Mouse (Mus musculus): Measurements from ENCODE around the gene Hmga1b. TPM values are rescaled to one million over a fixed set of nuclear protein-coding genes. Genes with fewer than 3 reads are reported as not detected.

The Hmga1b gene
- polyA plus RNA-seq, 1 experiment, result 3.1 TPM

DNA sequence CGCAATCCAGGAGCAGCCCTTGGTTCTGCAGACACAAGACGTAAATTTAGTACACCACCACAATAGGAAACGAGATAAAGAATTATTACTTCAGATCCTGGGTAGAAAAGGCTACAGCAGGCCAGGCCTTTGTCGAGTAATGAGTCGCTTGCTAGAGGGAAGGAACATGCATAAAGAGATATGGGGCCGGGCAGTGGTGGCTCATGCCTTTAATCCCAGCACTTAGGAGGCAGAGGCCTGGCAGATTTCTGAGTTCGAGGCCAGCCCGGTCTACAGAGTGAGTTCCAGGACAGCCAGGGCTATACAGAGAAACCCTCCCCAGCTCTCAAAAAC, 34.0 kb downstream of the Hmga1b start:
- H3K4me3 ChIP-seq (replicated peaks; ENCODE audit: insufficient read depth, low read depth, low read length), result peak overlapping the region; percentile 49
- TF ChIP-seq POLR2A (IDR thresholded peaks at IDR 0.05; ENCODE audit: borderline replicate concordance, insufficient read depth, low read length) (no peak), CTCF (IDR thresholded peaks at IDR 0.05; ENCODE audit: borderline replicate concordance, insufficient read depth, low read depth, low read length) (no peak)
- DNase-seq, result no peak
- no peaks in the 10 kb centered on the region for H3K27me3 ChIP-seq (ENCODE audit: control insufficient read depth, insufficient read depth, low read length)
- peak overlapping the region; percentile 61; the same call in 1 of the 2 replicates for H3K27ac ChIP-seq (ENCODE audit: insufficient read depth, low read length)
- peaks cover 3% of the 10 kb centered on the region; the same call in 1 of the 2 replicates for H3K4me1 ChIP-seq (ENCODE audit: control insufficient read depth, insufficient read depth, low read length)
- 23% methylated on average over 8 of the region's 8 CpGs for WGBS

DNA sequence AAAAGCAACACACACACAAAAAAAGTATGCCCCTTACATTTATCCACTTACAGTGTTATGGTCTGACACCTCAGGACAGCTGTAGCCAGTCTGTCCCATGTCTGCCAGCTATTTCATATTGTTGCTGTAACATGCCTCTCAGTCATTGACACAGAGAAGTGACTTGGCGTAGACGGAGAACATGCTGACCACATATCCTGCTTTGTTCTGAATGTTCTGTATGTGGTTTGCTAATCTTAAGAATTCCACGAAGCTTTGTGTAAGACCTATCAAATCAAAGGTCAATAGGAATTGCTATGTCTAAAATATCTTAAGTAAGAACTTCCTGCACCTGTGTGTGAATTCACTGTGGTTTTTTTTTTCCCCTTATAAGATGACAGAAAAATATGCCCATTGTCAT, 35.6 kb downstream of the Hmga1b start:
- TF ChIP-seq POLR2A (IDR thresholded peaks at IDR 0.05; ENCODE audit: borderline replicate concordance, insufficient read depth, low read length), result no peak
- no peak for TF ChIP-seq CTCF (IDR thresholded peaks at IDR 0.05; ENCODE audit: borderline replicate concordance, insufficient read depth, low read depth, low read length)
- Histone ChIP-seq H3K4me3 (replicated peaks; ENCODE audit: insufficient read depth, low read depth, low read length) (no peak overlapping the region), H3K27me3 (ENCODE audit: control insufficient read depth, insufficient read depth, low read length) (no peaks in the 10 kb centered on the region), H3K27ac (ENCODE audit: insufficient read depth, low read length) (no peak overlapping the region), H3K4me1 (ENCODE audit: control insufficient read depth, insufficient read depth, low read length) (peaks cover 3% of the 10 kb centered on the region; the same call in 1 of the 2 replicates)
- WGBS, result 86% methylated on average over 3 of the region's 3 CpGs
- DNase-seq, result no peak

DNA sequence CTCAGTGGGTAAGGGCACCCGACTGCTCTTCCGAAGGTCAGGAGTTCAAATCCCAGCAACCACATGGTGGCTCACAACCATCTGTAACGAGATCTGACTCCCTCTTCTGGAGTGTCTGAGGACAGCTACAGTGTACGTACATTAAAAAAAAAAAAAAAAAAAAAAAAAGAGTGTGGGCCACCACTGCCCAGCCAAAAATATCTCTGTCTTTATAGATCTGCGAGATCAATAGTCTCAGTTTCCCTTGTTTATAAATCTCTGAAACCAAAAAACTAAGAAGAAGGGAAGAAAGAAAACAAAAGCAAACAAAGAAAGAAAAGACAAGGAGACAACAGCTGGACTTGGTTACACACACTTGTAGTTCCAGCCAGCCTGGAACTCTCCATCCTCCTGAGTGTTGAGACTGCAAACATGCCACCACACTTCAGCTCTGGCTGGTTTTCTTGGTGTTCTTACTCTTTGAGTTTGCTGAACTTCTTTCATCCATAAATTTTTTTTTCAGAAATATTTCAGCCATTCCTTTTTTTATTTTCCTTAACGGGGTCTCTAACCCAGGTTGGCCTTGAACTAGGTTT, 36.8 kb downstream of the Hmga1b start:
- H3K4me3 ChIP-seq (replicated peaks; ENCODE audit: insufficient read depth, low read depth, low read length), result no peak overlapping the region
- H3K27ac ChIP-seq (ENCODE audit: insufficient read depth, low read length), result no peak overlapping the region
- no peak for DNase-seq
- peaks cover 3% of the 10 kb centered on the region; the same call in 1 of the 2 replicates for H3K4me1 ChIP-seq (ENCODE audit: control insufficient read depth, insufficient read depth, low read length)
- H3K27me3 ChIP-seq (ENCODE audit: control insufficient read depth, insufficient read depth, low read length), result no peaks in the 10 kb centered on the region
- WGBS, result 61% methylated on average over 6 of the region's 6 CpGs
- TF ChIP-seq CTCF (IDR thresholded peaks at IDR 0.05; ENCODE audit: borderline replicate concordance, insufficient read depth, low read depth, low read length) (no peak), POLR2A (IDR thresholded peaks at IDR 0.05; ENCODE audit: borderline replicate concordance, insufficient read depth, low read length) (no peak)

DNA sequence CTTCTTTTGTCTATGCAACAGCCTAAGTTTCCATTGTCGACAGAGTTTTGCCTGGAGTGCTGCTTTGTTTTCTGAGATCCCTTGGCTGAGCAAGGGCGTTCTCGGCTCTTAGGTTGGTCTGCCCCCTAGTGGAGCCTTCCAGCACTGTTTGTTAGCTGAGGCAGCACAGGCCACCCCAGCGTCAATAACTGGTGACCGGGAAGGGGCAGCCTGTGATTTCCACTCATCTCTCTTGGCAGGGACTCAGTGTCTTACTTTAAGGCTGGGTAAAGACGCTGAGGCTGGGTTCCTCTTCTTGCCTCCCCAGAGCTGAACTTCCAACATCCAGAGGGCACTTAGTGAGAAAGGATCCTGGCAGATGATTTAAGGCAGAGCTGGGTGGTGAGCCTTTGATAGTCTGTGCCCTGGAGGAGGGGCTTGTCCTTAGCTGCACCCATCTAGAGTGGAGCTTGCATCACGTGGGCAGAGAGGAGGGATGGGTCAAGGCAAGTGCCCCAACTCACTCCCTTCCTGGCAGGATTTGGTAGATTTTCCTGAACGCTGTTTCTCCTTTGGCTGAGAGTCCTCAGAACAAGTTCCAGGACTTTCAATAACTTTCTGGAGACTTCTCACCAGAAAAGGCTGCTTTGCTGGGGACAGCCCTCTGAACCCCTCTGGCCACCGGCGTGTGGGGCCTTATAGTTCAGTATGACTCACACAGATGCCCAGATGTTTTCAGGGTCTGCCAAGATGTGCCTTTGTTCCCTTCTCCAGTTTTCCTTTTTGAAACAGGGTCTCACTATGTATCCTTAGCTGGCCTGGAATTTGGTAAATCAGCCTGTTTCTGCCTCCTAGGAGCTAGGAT, 37.7 kb downstream of the Hmga1b start:
- TF ChIP-seq CTCF (IDR thresholded peaks at IDR 0.05; ENCODE audit: borderline replicate concordance, insufficient read depth, low read depth, low read length) (peak; percentile 81), POLR2A (IDR thresholded peaks at IDR 0.05; ENCODE audit: borderline replicate concordance, insufficient read depth, low read length) (no peak)
- Histone ChIP-seq H3K27ac (ENCODE audit: insufficient read depth, low read length) (no peak overlapping the region), H3K4me1 (ENCODE audit: control insufficient read depth, insufficient read depth, low read length) (0 out of 2 replicates have a peak, but pooled peaks cover under 1% of the 10 kb centered on the region), H3K4me3 (replicated peaks; ENCODE audit: insufficient read depth, low read depth, low read length) (no peak overlapping the region), H3K27me3 (ENCODE audit: control insufficient read depth, insufficient read depth, low read length) (no peaks in the 10 kb centered on the region)
- DNase-seq, result peak; percentile 80 to 87
- 12% methylated on average over 10 of the region's 10 CpGs for WGBS

DNA sequence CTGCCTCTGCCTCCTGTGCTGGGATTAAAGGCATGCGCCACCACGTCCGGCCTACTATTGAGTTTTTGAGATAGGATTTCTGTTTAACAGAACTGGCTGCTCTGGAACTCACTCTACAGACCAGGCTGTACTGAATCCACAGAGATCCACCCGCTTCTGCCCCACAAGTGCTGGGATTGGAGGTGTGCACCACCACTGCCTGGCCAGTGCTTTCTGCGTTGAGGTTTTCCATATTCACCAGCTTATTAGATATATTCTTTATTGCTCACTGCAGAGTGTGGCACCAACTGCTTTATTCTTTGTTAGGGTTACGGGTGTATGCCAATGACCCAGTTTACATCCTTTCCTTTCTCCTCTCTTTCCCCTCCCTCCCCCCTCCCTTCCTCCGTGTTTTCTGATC, 41.7 kb downstream of the Hmga1b start:
- TF ChIP-seq CTCF (IDR thresholded peaks at IDR 0.05; ENCODE audit: borderline replicate concordance, insufficient read depth, low read depth, low read length), result no peak
- WGBS, result 71% methylated on average over 7 of the region's 7 CpGs
- no peak overlapping the region for H3K4me3 ChIP-seq (replicated peaks; ENCODE audit: insufficient read depth, low read depth, low read length)
- H3K27ac ChIP-seq (ENCODE audit: insufficient read depth, low read length), result no peak overlapping the region
- DNase-seq, result no peak
- H3K4me1 ChIP-seq (ENCODE audit: control insufficient read depth, insufficient read depth, low read length), result no peaks in the 10 kb centered on the region
- H3K27me3 ChIP-seq (ENCODE audit: control insufficient read depth, insufficient read depth, low read length), result no peaks in the 10 kb centered on the region

DNA sequence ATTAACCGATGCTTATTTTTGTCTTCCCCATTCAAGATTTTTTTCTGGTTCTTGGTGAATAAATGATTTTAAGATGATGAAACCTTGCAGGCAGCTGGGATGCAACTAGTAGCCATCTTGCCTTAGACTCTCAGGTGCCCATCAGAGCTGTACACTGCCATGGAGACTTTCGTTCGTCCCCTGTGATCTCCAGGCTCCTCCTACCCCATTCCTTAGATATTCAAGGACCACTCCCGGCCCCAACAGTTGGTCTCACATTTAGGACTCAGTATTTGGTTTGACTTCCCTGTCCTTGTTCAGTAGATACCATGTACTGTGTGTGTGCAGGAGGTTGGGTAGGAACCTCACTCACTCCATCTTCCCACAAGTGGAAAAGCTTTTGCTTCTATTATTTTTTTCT, 42.2 kb downstream of the Hmga1b start:
- no peaks in the 10 kb centered on the region for H3K27me3 ChIP-seq (ENCODE audit: control insufficient read depth, insufficient read depth, low read length)

DNA sequence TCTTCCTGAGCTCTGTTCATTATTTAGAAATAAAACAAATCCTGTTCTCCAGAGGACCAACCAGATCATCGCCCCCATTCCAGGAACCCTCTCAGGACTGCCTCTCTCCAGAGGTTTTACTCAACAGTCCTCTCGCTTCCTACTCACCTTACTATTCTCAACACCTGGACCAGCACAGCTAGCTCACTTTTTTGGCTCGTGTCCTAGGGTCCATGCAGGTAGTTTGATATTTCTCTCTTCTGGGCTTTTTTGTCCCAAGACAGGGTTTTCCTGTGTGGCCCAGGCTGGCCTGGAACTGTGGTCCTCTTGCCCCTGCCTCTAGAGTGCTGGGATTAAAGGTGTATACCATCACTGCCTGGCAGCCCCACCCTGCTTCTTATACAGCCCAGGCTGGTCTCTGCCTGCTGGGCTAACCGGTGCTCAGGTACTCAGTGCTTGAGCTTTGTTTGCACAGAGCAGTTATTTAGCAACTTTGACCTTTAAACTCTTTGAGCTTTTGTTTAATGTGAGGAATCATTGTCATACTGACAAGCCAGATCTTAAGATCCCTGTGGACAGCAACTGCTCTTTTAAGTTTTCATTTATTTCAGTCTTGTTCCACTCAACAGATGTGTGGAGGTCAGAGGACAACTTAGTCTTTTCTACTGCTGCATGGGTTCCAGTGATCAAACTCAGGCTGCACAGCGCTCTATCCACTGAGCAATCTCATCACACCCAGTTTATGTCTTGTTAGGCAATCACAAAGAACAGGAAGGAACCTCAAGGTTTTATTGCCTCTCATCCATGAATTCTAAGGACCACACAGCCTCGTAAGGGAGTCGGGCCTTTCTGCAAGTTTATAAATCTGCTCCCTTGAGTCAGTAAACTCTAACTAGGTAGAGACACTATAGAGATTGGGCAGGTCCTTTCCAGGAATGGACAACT, 43.0 kb downstream of the Hmga1b start:
- no peaks in the 10 kb centered on the region for H3K27me3 ChIP-seq (ENCODE audit: control insufficient read depth, insufficient read depth, low read length)
- H3K27ac ChIP-seq (ENCODE audit: insufficient read depth, low read length), result no peak overlapping the region
- no peak overlapping the region for H3K4me3 ChIP-seq (replicated peaks; ENCODE audit: insufficient read depth, low read depth, low read length)
- no peak for TF ChIP-seq CTCF (IDR thresholded peaks at IDR 0.05; ENCODE audit: borderline replicate concordance, insufficient read depth, low read depth, low read length)
- no peak for TF ChIP-seq POLR2A (IDR thresholded peaks at IDR 0.05; ENCODE audit: borderline replicate concordance, insufficient read depth, low read length)
- 86% methylated on average over 7 of the region's 7 CpGs for WGBS
- no peak for DNase-seq
- no peaks in the 10 kb centered on the region for H3K4me1 ChIP-seq (ENCODE audit: control insufficient read depth, insufficient read depth, low read length)

More for the DNA sequence above, 42.2 kb downstream of the Hmga1b start:
- no peak overlapping the region for H3K27ac ChIP-seq (ENCODE audit: insufficient read depth, low read length)
- H3K4me1 ChIP-seq (ENCODE audit: control insufficient read depth, insufficient read depth, low read length), result no peaks in the 10 kb centered on the region
- H3K4me3 ChIP-seq (replicated peaks; ENCODE audit: insufficient read depth, low read depth, low read length), result no peak overlapping the region
- no peak for TF ChIP-seq POLR2A (IDR thresholded peaks at IDR 0.05; ENCODE audit: borderline replicate concordance, insufficient read depth, low read length)
- no peak for TF ChIP-seq CTCF (IDR thresholded peaks at IDR 0.05; ENCODE audit: borderline replicate concordance, insufficient read depth, low read depth, low read length)
- 69% methylated on average over 4 of the region's 4 CpGs for WGBS
- DNase-seq, result no peak

All from cerebellum, adult 2 months (tissue).